In the genomic region with DNA sequence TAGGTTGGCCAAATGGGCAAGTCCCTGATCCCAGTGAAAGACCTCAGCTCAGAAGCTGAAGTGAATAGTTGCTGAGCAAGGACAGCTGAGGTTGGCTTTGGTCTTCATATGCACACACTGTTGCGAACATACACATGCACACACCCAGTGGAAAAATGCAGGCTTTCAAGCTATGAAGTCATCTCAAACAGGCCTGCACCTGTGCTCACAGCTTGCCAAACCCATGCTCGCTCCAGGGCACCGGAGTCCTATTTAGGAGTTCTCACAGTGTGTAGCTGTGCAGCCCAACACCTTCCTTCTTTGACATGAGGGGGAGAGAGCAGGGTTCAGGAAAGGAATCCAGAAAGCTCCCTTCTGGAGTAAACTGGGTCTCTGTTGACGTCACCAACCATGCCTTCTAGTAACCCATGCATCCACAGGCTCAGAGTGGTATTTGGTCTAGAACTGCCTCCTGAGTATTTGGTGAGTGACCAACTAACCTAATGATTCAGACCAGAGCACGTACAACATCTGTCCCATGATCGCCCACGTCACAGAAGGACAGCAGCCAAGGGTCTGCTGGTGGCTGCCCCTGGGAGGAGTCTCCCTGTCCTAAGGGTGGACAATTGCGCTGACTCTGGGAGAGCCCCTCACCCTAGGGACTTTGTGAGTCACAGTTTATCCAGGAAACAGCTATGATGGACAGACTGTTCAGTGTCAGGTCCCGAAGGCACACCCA, we compare ENCODE assay signal across 20 mouse cellular contexts. TPM values are rescaled to one million over a fixed set of nuclear protein-coding genes. Genes with fewer than 3 reads are reported as not detected.
A peak's percentile ranks its signal among the peaks of the same experiment; 100 is the strongest.
DNase-seq lines count a peak whose midpoint lies in the region; ATAC-seq and TF ChIP-seq lines count a peak whose summit lies in the region.
"Had no signal": no experiment of that assay in that cellular context is flagged by ENCODE, and none has a peak within 500 bp of the region (broad histone marks: within the 10 kb centered on the region; RNA-seq: fewer than 3 reads in every experiment).

No protein-coding gene starts in this region.

- H3K27me3 ChIP-seq in stomach, postnatal 0 days (ENCODE audit: control insufficient read depth, insufficient read depth, low read length) = no peaks in the 10 kb centered on the region
- H3K27me3 ChIP-seq: forebrain, embryonic 13.5 days; limb, embryonic 12.5 days had no signal

- H3K4me3 ChIP-seq in stomach, postnatal 0 days (ENCODE audit: low read depth, low read length) = no peak overlapping the region
- H3K4me3 ChIP-seq: forebrain, embryonic 13.5 days; heart, adult 2 months; limb, embryonic 12.5 days had no signal

- H3K9me3 ChIP-seq in stomach, postnatal 0 days (ENCODE audit: control insufficient read depth, low read length) = 0 out of 2 replicates have a peak, but pooled peaks cover 5% of the 10 kb centered on the region
- H3K9me3 ChIP-seq: forebrain, embryonic 13.5 days; limb, embryonic 12.5 days had no signal

- TF ChIP-seq EP300 in stomach, postnatal 0 days (optimal IDR thresholded peaks at IDR 0.05) = peak; percentile 82

- peak; percentile 62 for DNase-seq in adrenal gland, postnatal 10 days
- DNase-seq in adrenal gland, postnatal 4 days (ENCODE audit: low spot score in 2 of 2) = no peak
- peak; percentile 36 for DNase-seq in urinary bladder, adult 2 months (ENCODE audit: low spot score)
- no peak for DNase-seq in urinary bladder, postnatal 10 days (ENCODE audit: low spot score)
- peak; percentile 57 for DNase-seq in stomach, postnatal 0 days (ENCODE audit: low spot score)
- DNase-seq in embryo, embryonic 10.5 days (ENCODE audit: low spot score) = no peak
- DNase-seq in testis, postnatal 10 days (ENCODE audit: low spot score) = no peak
- DNase-seq in spleen, postnatal 14 days (ENCODE audit: low spot score in 2 of 2) = no peak
- DNase-seq: adrenal gland, adult 8-10 months; heart, adult 2 months; heart, postnatal 10 days; kidney, adult 2 months; kidney, postnatal 4 days; layer of hippocampus, postnatal 36 days; midbrain, embryonic 14.5 days; retina, postnatal 1 day had no signal

- no peak overlapping the region for H3K4me2 ChIP-seq in stomach, postnatal 0 days (replicated peaks; ENCODE audit: low read depth)
- H3K4me2 ChIP-seq: forebrain, embryonic 13.5 days; limb, embryonic 12.5 days had no signal

- H3K36me3 ChIP-seq in stomach, postnatal 0 days (ENCODE audit: control insufficient read depth, insufficient read depth, low read length) = no peaks in the 10 kb centered on the region
- H3K36me3 ChIP-seq: limb, embryonic 12.5 days had no signal

- H3K27ac ChIP-seq in stomach, postnatal 0 days (replicated peaks) = peak overlapping the region; percentile 73
- H3K27ac ChIP-seq: forebrain, embryonic 13.5 days; heart, adult 2 months; limb, embryonic 12.5 days; macrophage had no signal

- peak; percentile 86 for ATAC-seq in stomach, postnatal 0 days (ENCODE audit: low FRiP score, low TSS enrichment)
- ATAC-seq: forebrain, embryonic 13.5 days; hindbrain, embryonic 16.5 days had no signal

- no peaks in the 10 kb centered on the region for H3K4me1 ChIP-seq in stomach, postnatal 0 days (replicated peaks; ENCODE audit: control insufficient read depth, insufficient read depth)
- H3K4me1 ChIP-seq: forebrain, embryonic 13.5 days had no signal

- no peak overlapping the region for H3K9ac ChIP-seq in stomach, postnatal 0 days (ENCODE audit: low read length)
- H3K9ac ChIP-seq: forebrain, embryonic 13.5 days; limb, embryonic 12.5 days had no signal

- 64% methylated on average over 9 of the region's 9 CpGs for WGBS in stomach, postnatal 0 days

- TF ChIP-seq CTCF in stomach, postnatal 0 days (IDR thresholded peaks at IDR 0.05; ENCODE audit: low read depth) = no peak

RNA-seq across cellular contexts. Expression of a gene that starts 11.7 kb away (rescaled TPM):
- total RNA-seq in adrenal gland, postnatal 10 days (2021) = 10 to 100 TPM; 24.7 to 28.8 TPM
- total RNA-seq in adrenal gland, postnatal 4 days (2021) = 10 to 100 TPM; 29.4 to 29.9 TPM
- 30.7 and 36.8 TPM in 2 replicates for polyA plus RNA-seq in urinary bladder, adult 2 months (2012; rRNA removed)
- polyA plus RNA-seq in stomach, postnatal 0 days (2015; fragmentation: Nextera tagmentation; extraction: Ambion mirVana) = 36.9 and 39.9 TPM in 2 replicates

RNA-seq across cellular contexts. Expression of a gene that starts 12.0 kb away (rescaled TPM):
- 100 to 1,000 TPM; 305 to 336 TPM for total RNA-seq in adrenal gland, postnatal 10 days (2021)
- total RNA-seq in adrenal gland, postnatal 4 days (2021) = 100 to 1,000 TPM; 369 to 378 TPM
- 298 and 313 TPM in 2 replicates for polyA plus RNA-seq in urinary bladder, adult 2 months (2012; rRNA removed)
- polyA plus RNA-seq in stomach, postnatal 0 days (2015; fragmentation: Nextera tagmentation; extraction: Ambion mirVana) = 413 and 424 TPM in 2 replicates

RNA-seq across cellular contexts. Expression of a gene that starts 32.8 kb away (rescaled TPM):
- total RNA-seq in adrenal gland, postnatal 10 days (2021) = 10 to 100 TPM; 51.4 to 52.5 TPM
- 10 to 100 TPM; 59.2 to 72.0 TPM for total RNA-seq in adrenal gland, postnatal 4 days (2021)
- polyA plus RNA-seq in urinary bladder, adult 2 months (2012; rRNA removed) = 86.2 and 102 TPM in 2 replicates
- 171 and 183 TPM in 2 replicates for polyA plus RNA-seq in stomach, postnatal 0 days (2015; fragmentation: Nextera tagmentation; extraction: Ambion mirVana)

RNA-seq across cellular contexts. Expression of a gene that starts 46.8 kb away (rescaled TPM):
- total RNA-seq in adrenal gland, postnatal 10 days (2021) = 1 to 10 TPM in 1 of 2 experiments, under 1 TPM in 1; 0.75 to 1.4 TPM
- 1 to 10 TPM; 2.4 to 5.1 TPM for total RNA-seq in adrenal gland, postnatal 4 days (2021)
- polyA plus RNA-seq in urinary bladder, adult 2 months (2012; rRNA removed) = 4.9 and 5.5 TPM in 2 replicates
- 5.6 and 5.9 TPM in 2 replicates for polyA plus RNA-seq in stomach, postnatal 0 days (2015; fragmentation: Nextera tagmentation; extraction: Ambion mirVana)

RNA-seq across cellular contexts. Expression of a gene that starts 53.3 kb away (rescaled TPM):
- total RNA-seq in adrenal gland, postnatal 10 days (2021) = 100 to 1,000 TPM; 340 to 396 TPM
- 100 to 1,000 TPM; 215 to 223 TPM for total RNA-seq in adrenal gland, postnatal 4 days (2021)
- polyA plus RNA-seq in urinary bladder, adult 2 months (2012; rRNA removed) = 241 and 263 TPM in 2 replicates
- polyA plus RNA-seq in stomach, postnatal 0 days (2015; fragmentation: Nextera tagmentation; extraction: Ambion mirVana) = 327 and 344 TPM in 2 replicates

Comparison
In these comparisons a context has a peak if more than half of its experiments do, and no peak if none do; other contexts are left out.
1. DNase-seq: peak in adrenal gland, postnatal 10 days (single experiment), urinary bladder, adult 2 months (single experiment) and stomach, postnatal 0 days (single experiment); none in adrenal gland, postnatal 4 days (0 of 2), urinary bladder, postnatal 10 days (single experiment), embryo, embryonic 10.5 days (single experiment), testis, postnatal 10 days (single experiment) and spleen, postnatal 14 days (0 of 2).